Mouse (Mus musculus) macrophage (primary cell): ENCODE measurements around the gene Pkd1l2. TPM values are rescaled to one million over a fixed set of nuclear protein-coding genes. Genes with fewer than 3 reads are reported as not detected.

Experiments used
- H3K27ac ChIP-seq: fragments of 350-480 bp; formaldehyde crosslinking; 2 replicates; pipeline ENCODE4 v1.9.0; 2021
- H3K36me3 ChIP-seq: fragments of 350-480 bp; formaldehyde crosslinking; 2 replicates; pipeline ENCODE4 v1.9.0; 2021; ENCODE audit errors: inconsistent target
- H3K4me3 ChIP-seq: fragments of 350-480 bp; formaldehyde crosslinking; 2 replicates; pipeline ENCODE4 v1.9.0; 2021; ENCODE audit errors: inconsistent target
- H3K79me2 ChIP-seq: fragments of 350-480 bp; formaldehyde crosslinking; 2 replicates; pipeline ENCODE4 v1.9.0; 2021; ENCODE audit errors: inconsistent target
- WGBS: methylation state at CpG from one replicate; pipeline ENCODE4 v1.1.7; 2026; ENCODE audit warnings: inconsistent platforms; ENCODE audit not compliant: missing documents; 5-methylcytosine and 5-hydroxymethylcytosine counted together
- polyA plus RNA-seq: library from polyadenylated mRNA; stranded (reverse); fragments of 250-400 nt; gene quantifications from 3 replicates; pipeline ENCODE4 v1.2.4, GENCODE M21; 2018; ENCODE audit warnings: inconsistent platforms

Gene Pkd1l2
- polyA plus RNA-seq, 1 experiment from 2014 or later = 0.11 TPM

DNA sequence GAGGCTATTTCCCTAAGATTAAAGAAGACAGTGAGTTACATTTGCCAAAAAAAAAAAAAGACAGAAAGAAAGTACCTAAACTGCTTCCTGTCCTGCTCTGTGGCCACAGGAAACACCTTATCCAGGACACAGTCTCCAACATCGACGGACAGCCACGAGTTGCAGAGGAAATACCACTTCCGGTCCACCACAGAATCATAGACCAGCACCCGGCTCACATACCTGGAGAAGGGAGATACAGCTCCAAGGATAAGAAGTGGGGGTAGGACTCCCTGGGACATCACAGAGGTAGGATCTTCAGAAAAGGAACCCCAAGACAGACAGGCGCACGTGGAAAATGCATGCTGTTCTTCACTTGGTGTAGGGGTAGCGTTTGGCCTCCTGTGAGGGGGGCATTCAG is 49.6 kb downstream of the Pkd1l2 start:
- no peaks in the 10 kb centered on the region for H3K36me3 ChIP-seq
- H3K27ac ChIP-seq = no peak overlapping the region
- no peaks in the 10 kb centered on the region for H3K79me2 ChIP-seq
- 45% methylated on average over 8 of the region's 8 CpGs for WGBS
- H3K4me3 ChIP-seq = no peak overlapping the region

DNA sequence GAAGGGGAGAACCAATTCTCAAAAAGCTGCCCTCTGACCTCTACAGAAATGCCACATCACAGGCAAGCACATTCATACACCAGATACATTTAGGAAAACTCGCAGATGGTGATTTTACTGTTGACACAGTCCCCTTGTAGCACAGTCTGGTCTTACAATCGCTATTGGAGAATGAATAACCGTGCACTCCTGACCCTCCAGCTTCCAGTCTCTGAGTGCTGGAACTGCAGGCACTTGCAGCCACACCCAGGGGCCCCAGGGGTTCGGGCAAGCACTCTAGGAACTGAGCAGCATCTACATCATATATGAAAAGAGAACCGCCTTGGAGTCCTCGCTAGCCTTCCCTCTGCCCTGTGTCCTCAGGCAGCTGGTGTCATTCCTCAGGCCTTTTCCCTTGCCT is 50.8 kb downstream of the Pkd1l2 start:
- Histone ChIP-seq H3K4me3 (no peak overlapping the region), H3K79me2 (no peaks in the 10 kb centered on the region), H3K27ac (no peak overlapping the region), H3K36me3 (no peaks in the 10 kb centered on the region)
- WGBS = 98% methylated on average over 6 of the region's 6 CpGs

DNA sequence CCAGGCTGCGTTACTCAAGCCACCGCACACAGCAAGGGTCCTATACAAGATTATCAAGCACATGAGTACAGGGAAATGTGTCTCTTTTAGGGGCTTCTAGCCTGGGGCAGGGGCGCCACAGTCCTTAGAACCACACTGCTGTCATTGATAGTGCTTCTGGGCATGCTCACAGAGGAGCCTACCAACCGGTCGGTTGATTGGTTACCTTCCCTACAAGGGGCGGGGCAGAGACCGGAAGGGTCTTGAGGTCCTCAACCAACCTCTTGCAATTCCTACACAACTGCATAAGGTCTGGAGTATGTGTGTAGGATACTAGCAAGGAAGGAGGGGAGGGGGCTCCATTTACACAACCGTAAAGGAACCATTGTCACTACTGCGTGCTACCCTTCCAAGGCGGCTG is 53.6 kb downstream of the Pkd1l2 start:
- H3K79me2 ChIP-seq = no peaks in the 10 kb centered on the region
- no peaks in the 10 kb centered on the region for H3K36me3 ChIP-seq
- H3K27ac ChIP-seq = no peak overlapping the region
- H3K4me3 ChIP-seq = no peak overlapping the region
- 93% methylated on average over 10 of the region's 10 CpGs for WGBS

GRCm38 (mm10) chr8:117027601-117028000 is 54.6 kb downstream of the Pkd1l2 start:
- WGBS = 96% methylated on average over 5 of the region's 5 CpGs
- Histone ChIP-seq H3K36me3 (no peaks in the 10 kb centered on the region), H3K79me2 (no peaks in the 10 kb centered on the region), H3K4me3 (no peak overlapping the region), H3K27ac (no peak overlapping the region)

DNA sequence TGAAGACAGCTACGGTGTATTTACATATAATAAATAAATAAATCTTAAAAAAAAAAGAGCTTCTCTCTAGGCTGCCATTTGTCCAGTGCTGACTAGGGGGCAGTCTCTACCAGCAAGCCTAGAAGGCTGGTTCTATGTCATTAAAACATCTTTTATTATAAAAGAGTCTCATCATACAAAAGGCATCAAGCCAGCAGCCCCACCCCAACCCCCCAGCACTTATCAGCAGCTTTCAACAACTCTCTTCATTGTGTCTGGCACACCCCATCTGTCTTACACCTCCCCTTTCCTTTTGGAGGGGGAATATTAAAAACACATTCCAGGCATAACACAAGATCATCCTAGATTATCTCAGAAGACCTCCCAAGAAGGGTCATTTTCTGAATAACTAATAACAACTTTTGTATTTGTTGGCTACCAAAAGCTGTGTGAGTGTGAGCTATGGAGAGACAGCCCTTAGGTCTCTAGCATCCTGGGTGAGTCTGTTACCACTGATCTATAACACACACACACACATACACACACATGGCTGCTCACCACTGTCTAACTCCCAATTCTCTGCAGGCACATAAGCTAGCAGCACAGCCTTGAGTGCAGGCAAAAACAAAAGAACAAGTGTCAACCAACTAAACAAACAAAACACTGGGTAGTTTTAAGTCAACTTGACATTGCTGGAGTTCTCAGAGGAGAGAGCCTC is 59.8 kb downstream of the Pkd1l2 start:
- H3K27ac ChIP-seq = no peak overlapping the region
- no peaks in the 10 kb centered on the region for H3K36me3 ChIP-seq
- no peaks in the 10 kb centered on the region for H3K79me2 ChIP-seq
- H3K4me3 ChIP-seq = no peak overlapping the region
- 82% methylated on average over 1 of the region's 1 CpGs for WGBS

GRCm38 (mm10) chr8:117019323-117020275 is 62.6 kb downstream of the Pkd1l2 start:
- no peaks in the 10 kb centered on the region for H3K79me2 ChIP-seq
- H3K36me3 ChIP-seq = no peaks in the 10 kb centered on the region
- H3K4me3 ChIP-seq = no peak overlapping the region
- H3K27ac ChIP-seq = no peak overlapping the region
- WGBS = 92% methylated on average over 18 of the region's 18 CpGs

- Histone ChIP-seq H3K27ac (no peak overlapping the region), H3K79me2 (no peaks in the 10 kb centered on the region), H3K4me3 (no peak overlapping the region), H3K36me3 (no peaks in the 10 kb centered on the region)
- WGBS = 89% methylated on average over 4 of the region's 4 CpGs
Observed at GRCm38 (mm10) chr8:117017896-117018295, 64.4 kb downstream of the Pkd1l2 start.

DNA sequence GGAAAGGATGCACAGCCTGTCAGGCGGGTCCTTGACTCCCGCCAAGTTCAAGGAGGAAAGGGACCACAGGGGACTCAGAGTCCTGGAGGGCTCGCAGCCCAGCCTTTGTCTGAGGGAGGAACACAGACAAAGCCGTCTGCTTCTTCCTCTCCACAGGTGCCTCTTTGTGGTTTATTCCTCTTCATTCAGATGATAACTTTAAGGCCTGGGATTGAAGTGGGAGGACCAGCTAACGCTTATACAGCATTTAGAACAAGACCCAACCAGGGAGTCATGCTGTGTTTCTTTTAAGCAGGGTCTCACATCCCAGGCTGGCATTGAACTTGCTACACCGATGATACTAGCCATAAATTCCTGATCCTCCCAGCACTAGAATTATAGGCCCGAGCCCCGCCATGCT is 65.2 kb downstream of the Pkd1l2 start:
- H3K4me3 ChIP-seq = no peak overlapping the region
- WGBS = 83% methylated on average over 8 of the region's 8 CpGs
- no peaks in the 10 kb centered on the region for H3K36me3 ChIP-seq
- H3K27ac ChIP-seq = no peak overlapping the region
- H3K79me2 ChIP-seq = no peaks in the 10 kb centered on the region

DNA sequence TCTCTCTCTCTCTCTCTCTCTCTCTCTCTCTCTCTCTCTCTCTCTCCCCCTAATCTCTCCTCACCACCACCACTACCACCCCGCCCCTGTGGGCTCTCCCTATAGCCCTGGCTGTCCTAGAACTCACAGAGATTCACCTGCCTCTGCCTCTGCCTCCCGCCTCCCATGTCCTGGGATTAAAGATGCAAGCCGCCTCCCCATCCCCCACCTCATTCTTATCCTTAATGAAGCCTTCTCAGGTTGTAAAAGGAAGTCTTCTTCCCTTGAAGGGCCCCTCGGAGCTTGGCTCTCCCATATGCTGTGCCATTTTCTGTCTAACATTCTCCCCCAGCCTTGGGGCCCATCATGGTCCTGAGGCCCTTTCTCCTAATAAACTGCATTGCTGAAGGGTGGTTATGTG is 66.6 kb downstream of the Pkd1l2 start:
- Histone ChIP-seq H3K36me3 (no peaks in the 10 kb centered on the region), H3K27ac (no peak overlapping the region), H3K79me2 (no peaks in the 10 kb centered on the region), H3K4me3 (no peak overlapping the region)
- 88% methylated on average over 4 of the region's 4 CpGs for WGBS

GRCm38 (mm10) chr8:117011366-117011765 is 70.9 kb downstream of the Pkd1l2 start:
- Histone ChIP-seq H3K79me2 (no peaks in the 10 kb centered on the region), H3K4me3 (no peak overlapping the region), H3K36me3 (no peaks in the 10 kb centered on the region), H3K27ac (no peak overlapping the region)
- WGBS = 94% methylated on average over 9 of the region's 9 CpGs

DNA sequence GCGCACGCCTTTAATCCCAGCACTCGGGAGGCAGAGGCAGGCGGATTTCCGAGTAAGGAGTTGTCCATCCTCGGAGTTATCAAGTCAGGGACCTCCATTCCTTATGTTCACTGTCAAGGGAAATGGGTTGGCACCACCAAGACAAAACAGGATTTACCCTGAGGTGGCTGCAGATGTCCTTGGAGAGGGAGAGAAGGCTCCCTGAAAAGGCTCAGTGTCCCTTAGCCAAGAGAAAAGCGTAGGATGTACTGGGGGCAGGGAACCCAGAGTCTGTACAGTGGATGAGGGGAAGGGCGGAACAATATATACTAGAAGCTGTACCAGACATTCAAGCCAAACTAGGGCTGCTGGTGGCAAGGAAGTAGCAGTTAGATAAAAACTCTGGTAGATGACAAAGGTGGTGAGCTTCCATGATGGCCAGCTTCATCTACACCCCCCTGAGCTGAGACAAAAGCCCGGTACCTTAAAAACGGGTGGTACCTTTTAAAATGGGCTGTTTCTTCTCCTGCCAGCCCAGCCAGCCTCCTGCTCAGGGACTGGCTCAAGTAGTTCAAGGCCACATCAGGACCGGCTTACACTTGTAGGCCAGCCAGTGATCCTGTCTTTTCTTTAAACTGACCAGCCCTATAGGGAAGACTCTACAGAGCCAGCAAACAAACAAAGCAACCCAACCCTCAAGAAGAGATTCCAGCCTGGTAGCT is 88.1 kb downstream of the Pkd1l2 start:
- Histone ChIP-seq H3K36me3 (no peaks in the 10 kb centered on the region), H3K79me2 (peaks cover 30% of the 10 kb centered on the region), H3K4me3 (peak overlapping the region; percentile 18), H3K27ac (no peak overlapping the region)
- WGBS = 66% methylated on average over 11 of the region's 11 CpGs

DNA sequence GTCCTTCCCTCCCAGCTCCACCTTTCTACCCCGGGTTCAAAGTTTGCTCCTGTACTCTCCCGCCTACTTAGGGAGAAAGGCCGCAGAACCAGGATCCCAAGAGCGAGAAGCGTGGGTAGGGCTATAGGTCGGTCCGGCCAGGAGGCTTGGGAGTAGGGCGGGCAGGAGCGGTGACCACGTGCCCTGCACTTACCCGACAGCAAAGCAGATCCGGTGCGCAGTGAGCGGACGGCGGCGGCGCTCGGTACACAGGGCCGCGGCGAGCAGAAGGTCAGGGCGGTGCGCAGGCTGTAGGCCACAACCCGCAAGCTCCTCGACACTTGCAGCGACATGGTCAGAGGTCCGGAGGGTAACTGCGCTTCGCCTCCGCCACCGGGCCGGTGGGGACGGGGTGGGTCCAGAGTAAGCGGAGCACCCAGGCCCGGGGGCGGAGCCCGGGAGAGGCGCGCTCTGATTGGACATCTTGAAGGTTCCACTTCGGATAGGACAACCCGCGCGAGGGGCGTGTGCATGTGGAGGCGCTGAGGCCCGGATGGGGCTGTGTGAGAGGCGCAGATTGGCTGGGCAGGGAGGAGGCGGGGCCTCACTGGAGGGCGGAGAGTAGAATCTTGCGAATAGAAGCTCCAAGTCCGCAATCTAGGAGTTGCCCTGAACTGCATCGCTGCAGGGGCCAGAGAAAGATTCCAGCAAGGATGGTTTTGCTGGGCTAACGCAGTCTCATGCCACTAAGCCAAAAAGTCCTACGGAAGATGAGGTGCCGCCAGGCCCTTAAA is 89.0 kb downstream of the Pkd1l2 start, which contains the start of gene Gcsh:
TSS of gene Gcsh (minus strand) at position 443 of the 773 bp plus-strand sequence.
- Histone ChIP-seq H3K79me2 (peaks cover 35% of the 10 kb centered on the region), H3K27ac (peak within 1 kb of the TSS; percentile 51), H3K4me3 (peak within 1 kb of the TSS; percentile 75), H3K36me3 (no peaks in the 10 kb centered on the region)
- WGBS = 0% methylated on average over 56 of the region's 56 CpGs

DNA sequence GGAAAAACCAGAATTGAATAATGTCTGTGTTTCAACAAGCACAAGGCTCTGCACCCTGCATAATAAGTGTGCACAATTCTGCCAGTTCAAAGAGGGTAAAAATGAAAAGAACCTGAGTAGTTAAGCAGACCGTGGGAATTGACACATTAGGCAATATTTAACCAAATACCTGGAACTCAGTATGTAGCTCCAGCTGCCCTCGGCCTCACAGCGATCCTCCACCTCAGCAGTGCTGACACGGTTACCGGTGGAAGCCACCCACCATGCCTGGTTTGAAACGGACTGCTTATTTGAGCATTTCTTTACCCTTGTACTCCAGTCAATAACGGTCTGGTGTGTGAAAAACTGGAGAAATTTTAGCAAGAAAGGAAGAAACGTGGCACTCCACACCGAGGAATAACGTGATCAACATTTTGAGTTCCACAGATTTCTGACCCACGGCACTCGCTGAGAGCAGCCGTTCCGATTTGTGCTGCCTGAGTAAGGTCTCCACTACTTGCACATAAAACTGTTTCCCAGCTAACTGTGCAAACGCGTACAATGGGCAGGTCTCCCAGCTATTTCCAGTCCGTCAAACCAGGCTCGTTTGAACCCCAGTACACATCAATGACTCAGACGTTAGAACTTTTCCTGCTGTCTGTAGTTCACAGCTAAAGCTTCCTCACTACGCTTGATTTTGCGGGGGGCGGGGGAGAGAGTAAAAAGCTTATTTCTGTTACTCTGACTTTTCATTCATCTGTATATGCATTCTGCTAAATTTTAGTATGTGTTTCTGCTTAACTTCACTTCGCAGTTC is 89.9 kb downstream of the Pkd1l2 start:
- 12% methylated on average over 23 of the region's 23 CpGs for WGBS
- no peaks in the 10 kb centered on the region; the same call in 1 of the 2 replicates for H3K36me3 ChIP-seq

More for the DNA sequence above, 89.9 kb downstream of the Pkd1l2 start:
- Histone ChIP-seq H3K27ac (peak overlapping the region; percentile 51), H3K79me2 (peaks cover 37% of the 10 kb centered on the region), H3K4me3 (peak overlapping the region; percentile 75)
